Mouse (Mus musculus) frontal cortex, postnatal 10 days (tissue): Measurements from ENCODE around the gene Cobll1.

Experiments used
- DNase-seq, 2 experiments: peaks; one replicate each; pipeline ENCODE4 v3.0.0; 2022; ENCODE audit warnings: low spot score in 2 of 2, mixed read lengths in 1 of 2

The Cobll1 gene

DNA sequence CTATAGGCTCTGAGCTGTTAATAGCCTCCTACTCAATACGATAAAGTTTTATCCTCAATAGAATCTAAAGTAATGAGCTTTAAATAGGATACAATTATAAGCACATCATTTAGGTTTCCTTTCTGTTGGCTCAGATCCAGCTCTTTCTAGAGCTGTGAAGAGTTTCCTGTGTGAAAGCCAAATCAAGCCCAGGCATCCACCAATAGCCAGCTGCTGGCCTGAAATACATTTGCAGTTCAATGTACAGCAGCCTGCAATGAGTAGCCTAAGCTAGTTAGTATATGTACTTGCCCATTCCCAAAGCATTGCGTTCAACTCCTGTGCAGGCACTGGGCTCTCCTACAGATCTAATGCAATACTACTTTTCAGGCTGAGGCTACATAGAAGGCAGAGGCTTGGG is 145.2 kb downstream of the Cobll1 start:
- no peak for DNase-seq

DNA sequence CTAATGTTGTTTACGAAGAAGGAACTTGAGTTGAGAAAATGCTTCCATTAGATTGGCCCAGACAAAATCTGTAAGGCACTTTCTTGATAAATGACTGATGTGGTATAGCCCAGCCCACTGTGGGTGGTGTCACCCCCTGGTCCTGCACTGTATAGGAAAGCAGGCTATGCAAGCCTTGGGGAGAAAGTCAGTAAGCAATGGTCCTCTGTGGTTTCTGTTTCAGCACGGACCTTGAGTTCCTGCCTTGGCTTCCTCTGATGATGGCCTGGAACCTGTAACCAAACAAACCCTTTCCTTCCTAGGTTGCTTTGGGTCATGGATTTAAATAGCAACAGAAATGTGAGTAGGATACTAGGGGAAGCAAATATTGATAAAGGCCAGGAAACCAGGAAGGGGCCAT is 148.2 kb downstream of the Cobll1 start:
- no peak for DNase-seq

DNA sequence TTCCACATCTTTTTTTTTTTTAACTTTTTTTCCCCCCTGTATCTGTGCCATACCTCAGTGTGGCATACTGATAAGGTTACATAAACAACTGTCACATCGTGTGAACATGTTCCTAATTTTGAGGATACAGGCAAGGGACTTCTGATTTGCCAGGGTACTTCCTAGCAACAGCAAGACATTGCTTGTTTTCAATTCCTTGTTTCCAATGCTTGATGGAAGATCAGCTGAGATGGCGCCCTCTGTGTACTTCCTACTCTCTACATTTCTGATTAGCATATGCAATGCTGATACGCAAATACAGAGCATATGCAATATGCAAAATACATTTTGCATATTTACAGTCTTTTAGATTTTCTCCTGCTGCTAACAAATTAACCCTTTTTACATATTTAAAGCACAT is 152.0 kb downstream of the Cobll1 start:
- DNase-seq: no peak

DNA sequence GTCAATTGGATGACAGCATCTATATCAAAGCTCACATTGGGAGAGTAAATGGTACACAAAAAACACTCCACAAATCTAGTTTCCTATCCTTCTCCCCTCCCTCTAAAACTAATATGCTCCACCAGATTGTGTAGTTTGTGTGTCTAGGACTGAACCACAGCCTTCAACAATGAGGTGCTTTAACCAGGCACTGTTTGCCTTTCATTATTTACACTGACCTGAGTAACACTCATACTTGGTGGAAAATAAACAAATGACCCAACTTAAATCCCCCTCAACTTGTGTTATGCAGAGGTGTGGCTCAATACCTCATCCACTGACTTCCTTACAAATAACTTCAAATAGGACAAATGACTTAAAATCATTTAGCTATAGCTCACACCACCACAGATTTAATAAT is 155.8 kb downstream of the Cobll1 start:
- DNase-seq: no peak

DNA sequence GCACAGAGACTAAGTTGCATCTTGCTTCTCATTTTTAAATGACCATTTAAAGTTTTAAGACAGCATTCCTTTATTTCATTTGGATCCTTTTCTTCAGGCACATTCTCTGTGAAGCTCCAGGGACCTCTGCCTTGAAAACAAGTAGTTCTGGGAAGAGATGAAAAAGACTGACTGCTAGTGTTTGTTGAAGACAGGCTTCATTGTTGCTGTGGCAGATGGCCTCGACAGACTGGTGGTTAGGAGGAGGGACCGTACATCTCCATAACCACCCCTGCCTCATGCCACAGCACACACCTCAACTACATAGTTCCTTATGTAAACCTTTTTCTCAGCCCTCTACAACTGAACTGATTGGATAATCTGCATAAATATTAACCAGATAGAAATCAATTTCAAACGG is 161.7 kb downstream of the Cobll1 start:
- no peak for DNase-seq

DNA sequence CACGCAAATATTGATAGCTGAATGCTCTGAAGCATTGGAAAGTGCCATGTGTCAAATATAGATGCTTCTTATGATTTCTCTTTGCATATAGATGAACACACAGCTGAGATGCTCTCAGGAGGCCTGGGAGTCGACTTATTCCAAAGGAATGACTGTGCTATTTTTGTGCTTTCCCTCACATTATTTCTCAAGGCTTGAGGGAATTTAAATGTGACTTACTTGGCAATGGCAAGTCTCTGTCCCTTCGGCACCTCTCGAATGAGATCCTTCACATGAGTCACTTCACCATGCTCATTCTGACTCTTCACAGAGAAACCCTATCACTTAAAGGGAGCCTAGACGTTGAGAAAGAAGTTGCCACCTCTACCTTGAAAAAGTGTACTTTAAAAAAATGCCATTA is 163.4 kb downstream of the Cobll1 start:
- DNase-seq: no peak

DNA sequence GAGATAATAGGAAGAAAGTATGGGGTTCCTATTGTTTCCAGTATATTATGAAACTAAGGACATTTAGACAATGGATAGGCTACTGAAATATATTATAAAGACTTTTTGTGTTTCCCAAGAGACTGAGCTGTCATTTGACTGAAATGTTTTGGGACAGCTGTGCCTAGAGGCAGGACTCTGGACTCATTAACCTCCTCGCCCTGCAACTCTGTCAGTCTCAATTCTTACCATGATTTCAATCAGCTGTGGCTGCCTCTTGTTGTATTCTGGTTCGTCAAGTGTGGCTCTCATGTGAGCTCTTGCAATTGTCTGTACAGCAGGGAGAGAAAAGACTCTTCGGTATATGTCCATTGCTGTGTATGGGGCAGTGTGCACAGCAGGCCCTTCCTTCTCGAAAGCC is 163.8 kb downstream of the Cobll1 start:
- DNase-seq: no peak

DNA sequence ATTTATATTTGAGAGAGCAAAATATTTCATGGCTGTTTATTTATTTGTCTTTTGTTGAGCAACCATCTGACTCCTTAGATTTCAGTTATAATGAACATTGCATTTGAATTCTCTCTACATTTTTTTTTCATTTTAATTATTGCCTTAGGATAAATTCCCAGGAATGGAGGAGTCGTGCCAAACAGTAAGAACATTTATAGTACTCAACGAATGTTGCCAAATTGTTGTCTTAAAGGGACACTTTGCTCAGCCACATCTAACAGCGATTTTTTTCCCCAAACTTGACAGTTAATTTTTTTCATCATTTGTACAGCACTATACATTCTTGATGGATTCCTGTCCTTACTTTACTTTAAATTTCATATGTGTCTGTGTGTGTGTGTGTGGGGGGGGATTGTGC is 167.0 kb downstream of the Cobll1 start:
- DNase-seq: no peak

DNA sequence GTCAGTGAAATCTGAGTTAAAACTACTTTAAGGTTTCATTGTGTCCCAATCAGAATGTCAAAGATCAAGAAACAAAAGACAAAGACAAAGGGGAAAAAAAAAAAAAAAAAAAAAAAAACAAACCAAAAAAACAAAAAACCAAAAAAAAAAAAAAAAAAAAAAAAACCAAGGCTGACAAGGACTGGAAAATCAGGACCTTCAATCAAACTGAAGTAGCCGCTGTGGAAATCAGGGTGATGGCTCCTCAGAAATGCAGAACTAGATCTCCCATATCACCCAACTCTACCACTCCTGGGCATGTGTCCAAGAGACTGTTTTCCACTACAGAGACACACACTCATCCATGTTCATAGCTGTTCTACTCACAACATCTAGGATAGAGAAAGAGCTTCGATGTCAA is 185.4 kb downstream of the Cobll1 start:
- no peak for DNase-seq

DNA sequence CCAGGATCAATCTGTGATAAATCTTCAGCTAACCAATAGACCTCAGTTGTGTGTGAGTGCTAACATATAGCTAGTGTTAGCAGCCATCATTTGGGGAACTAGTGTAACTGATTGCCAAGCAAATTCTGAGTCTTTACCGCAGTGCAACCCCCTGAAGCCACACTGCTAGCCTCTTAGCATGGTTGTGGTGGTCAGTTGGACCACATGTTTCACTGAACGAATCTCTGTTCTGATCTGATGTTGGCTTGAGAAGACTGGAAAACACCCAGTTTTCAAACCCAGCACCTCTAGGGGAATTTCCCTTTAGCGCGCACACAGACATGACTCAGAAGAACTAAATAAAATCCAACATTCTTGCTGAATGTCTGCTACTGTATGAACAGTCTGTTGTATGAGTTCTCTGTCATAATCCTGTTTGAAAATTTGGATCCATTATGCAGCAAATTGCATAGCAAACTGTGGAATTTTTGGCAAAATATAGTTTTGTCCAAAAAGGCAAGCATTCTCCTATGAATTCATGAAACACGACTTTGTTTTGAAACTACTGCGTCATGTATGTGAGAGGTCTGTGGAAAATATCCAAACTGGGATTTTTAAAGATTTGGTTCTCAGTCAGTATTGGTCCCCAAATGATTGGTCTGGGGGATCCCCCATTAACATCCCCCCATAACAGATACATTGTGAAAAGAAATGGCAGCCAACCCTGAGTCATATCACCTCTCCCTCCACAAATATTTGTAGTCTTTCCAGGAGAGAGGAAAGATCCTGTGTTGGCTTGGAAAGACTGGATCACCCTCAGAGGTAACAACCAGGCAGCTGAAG is 186.8 kb downstream of the Cobll1 start:
- no peak for DNase-seq

DNA sequence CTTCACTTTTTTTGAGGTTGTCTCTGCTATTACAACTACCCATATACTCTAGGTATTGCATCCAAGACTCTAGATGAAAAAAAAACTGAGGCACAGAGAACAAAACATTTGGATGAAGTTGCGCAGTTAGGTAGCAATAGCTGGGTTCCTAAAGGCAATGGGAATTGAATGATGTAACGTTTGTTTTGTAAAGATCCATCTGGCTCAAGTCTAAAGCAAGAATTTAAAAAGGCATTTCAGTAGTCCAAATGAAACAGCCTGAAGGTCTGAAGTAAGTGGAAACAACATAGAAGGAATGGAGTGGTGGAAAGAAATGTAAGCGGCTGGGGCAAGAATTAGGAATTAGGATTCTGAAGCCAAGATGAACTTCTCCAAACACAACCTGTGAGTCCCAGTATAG is 188.4 kb downstream of the Cobll1 start:
- no peak for DNase-seq

DNA sequence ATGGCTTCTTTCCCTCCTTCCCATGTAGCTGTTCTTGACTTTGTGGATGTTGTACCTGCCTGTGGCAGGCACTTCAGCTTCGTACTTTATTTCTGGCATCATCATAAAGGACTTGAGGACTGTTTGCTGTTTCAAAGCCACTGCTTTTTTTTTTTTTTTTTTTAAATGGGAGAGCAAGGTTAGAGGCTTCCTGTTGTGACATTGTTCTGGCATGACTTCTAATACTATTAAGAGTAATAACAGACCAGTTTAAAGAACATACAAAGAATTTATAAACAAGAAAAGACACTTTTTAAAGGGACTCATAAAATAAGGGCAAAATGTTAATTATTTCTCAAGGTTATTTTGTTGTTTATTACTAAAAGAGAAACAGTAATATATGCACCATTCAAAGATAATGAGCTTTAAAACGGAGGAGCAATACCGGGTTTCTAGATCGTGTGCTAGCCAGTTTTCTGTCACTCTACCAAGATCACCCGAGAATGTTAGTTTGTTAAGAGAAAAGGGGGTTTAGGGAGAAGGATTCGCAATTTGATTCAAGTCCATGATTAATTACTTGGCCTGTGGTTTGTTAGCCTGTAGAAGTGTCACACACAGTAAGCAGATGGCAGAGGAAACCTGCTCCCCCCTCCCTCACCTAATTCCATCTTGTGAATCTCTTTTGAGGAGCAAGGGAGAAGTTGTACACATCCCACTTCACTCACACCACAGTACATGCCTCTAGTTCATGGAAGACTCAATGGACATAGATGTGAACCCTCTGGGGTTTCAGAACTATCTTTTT is 190.8 kb downstream of the Cobll1 start:
- DNase-seq: no peak
